Mouse (Mus musculus) lung, embryonic 14.5 days (tissue): ENCODE data around the gene Ccnk. TPM values are rescaled to one million over a fixed set of nuclear protein-coding genes. Genes with fewer than 3 reads are reported as not detected.
A peak's percentile ranks its signal among the peaks of the same experiment; 100 is the strongest.

ENCODE experiments used
- ATAC-seq: fragments of 200-750 bp; cut with Nextera tagmentation; 2 replicates; pipeline ENCODE4 v1.8.0; 2017; ENCODE audit warnings: mild to moderate bottlenecking, moderate TSS enrichment, moderate library complexity; ENCODE audit not compliant: insufficient read depth
- DNase-seq: peaks from one replicate; pipeline ENCODE4 v3.0.0-alpha.2; 2015
- H3K27ac ChIP-seq: fragments of 300-500 bp; sonication (generic); 2 replicates; pipeline ENCODE4 v1.5.1; 2014; ENCODE audit warnings: low read depth, mild to moderate bottlenecking, moderate library complexity
- H3K27me3 ChIP-seq: fragments of 300-500 bp; sonication (generic); 2 replicates; pipeline ENCODE4 v1.6.1; 2014; ENCODE audit warnings: low read length, control low read depth; ENCODE audit not compliant: insufficient read depth
- H3K36me3 ChIP-seq: fragments of 300-500 bp; sonication (generic); 2 replicates; pipeline ENCODE4 v1.6.1; 2014; ENCODE audit warnings: control low read depth; ENCODE audit not compliant: insufficient read depth
- H3K4me1 ChIP-seq: fragments of 300-500 bp; sonication (generic); 2 replicates; pipeline ENCODE4 v1.6.1; 2014; ENCODE audit warnings: antibody characterized with exemption, control low read depth; ENCODE audit not compliant: insufficient read depth
- H3K4me2 ChIP-seq: fragments of 300-500 bp; sonication (generic); 2 replicates; pipeline ENCODE4 v1.6.1; 2014; ENCODE audit warnings: mild to moderate bottlenecking
- H3K4me3 ChIP-seq: fragments of 300-500 bp; sonication (generic); 2 replicates; pipeline ENCODE4 v1.5.1; 2014; ENCODE audit warnings: low read depth, low read length
- H3K9ac ChIP-seq: fragments of 300-500 bp; sonication (generic); 2 replicates; pipeline ENCODE4 v1.6.1; 2014
- H3K9me3 ChIP-seq: fragments of 300-500 bp; sonication (generic); 2 replicates; pipeline ENCODE4 v1.6.1; 2016; ENCODE audit warnings: low read depth, low read length, control low read depth
- CTCF ChIP-seq: IDR thresholded peaks from 2 replicates; pipeline ENCODE4 v1.5.1; 2016; ENCODE audit warnings: antibody characterized with exemption, low read depth
- WGBS: fragments of 180-500 bp; shearing (Covaris S2); extraction: QIAGEN DNeasy Blood & Tissue Kit; methylation state at CpG from one replicate; pipeline ENCODE4 v1.1.7; 2014; 5-methylcytosine and 5-hydroxymethylcytosine counted together
- polyA plus RNA-seq: library from polyadenylated mRNA; unstranded; fragments of >200 nt; fragmentation: Nextera tagmentation; extraction: Ambion mirVana; gene quantifications from 2 replicates; pipeline ENCODE4 v1.2.1, GENCODE M21; 2014

Ccnk gene
- polyA plus RNA-seq, 1 experiment from 2014 or later, result 5.3 TPM

DNA sequence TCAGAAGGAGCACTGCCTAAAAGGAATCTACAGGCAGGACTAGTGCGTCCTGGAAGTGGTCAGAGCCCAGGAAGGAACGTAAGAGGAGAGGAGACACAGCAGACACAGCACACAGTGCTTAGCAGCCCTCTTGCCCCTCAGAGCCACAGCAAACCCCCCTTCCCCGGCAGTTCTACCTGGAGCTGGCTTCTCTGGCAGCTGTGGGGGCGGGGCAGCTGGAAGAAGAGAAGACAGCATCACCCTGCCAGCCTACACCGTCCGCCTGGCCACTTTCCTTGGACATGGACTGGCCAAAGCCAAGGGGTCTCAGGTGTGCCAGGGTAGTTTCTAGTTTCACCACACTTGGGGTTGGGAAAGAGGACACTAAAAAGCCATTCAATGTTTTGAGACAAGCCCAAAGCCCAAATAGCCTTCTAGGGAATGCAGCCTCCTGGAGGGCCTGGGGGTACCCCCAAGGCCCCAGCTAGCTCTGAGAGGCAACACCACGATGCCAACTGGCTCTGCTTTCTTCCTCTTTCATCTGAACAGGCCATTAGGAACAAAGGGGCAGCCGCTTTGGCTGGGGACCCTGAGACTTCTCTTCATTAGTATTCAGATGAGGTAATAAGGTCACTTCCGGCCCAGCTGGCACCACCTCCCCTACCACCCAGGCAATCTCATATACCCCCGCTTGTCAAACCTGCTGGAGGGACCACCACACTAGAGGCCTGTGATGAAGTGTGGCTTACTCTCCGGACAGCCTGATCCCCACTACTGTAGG, 37.4 kb downstream of the Ccnk start:
- Histone ChIP-seq H3K27ac (no peak overlapping the region), H3K9ac (no peak overlapping the region), H3K36me3 (no peaks in the 10 kb centered on the region), H3K4me2 (no peak overlapping the region), H3K4me3 (no peak overlapping the region), H3K27me3 (no peaks in the 10 kb centered on the region), H3K9me3 (no peaks in the 10 kb centered on the region), H3K4me1 (peaks cover 11% of the 10 kb centered on the region)
- no peak for ATAC-seq
- WGBS, result 76% methylated on average over 11 of the region's 11 CpGs
- DNase-seq, result no peak
- no peak for TF ChIP-seq CTCF

DNA sequence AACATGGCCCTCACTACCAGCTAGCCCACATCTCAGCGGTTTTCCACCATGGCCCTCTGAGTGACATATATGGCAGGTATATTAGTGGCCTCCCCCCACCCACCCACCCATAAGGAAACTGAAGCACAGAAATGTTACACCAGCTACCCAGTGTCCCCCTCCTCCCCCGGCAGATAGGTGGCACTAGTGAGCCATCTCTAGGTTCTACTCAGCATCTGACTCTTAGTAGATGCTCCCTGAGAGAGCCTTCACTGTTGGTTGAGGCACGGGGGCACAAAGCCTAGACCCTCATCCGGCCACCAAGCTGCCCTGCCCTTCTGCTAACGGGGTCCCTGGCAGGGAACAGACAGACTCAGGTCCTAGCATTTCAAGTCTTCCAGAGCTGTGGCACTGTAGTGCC, 38.2 kb downstream of the Ccnk start:
- no peaks in the 10 kb centered on the region for H3K27me3 ChIP-seq
- peak; percentile 66 for TF ChIP-seq CTCF
- ATAC-seq, result no peak
- peak; percentile 65 for DNase-seq
- no peak overlapping the region for H3K4me3 ChIP-seq
- no peaks in the 10 kb centered on the region for H3K9me3 ChIP-seq
- peaks cover 11% of the 10 kb centered on the region for H3K4me1 ChIP-seq
- WGBS, result 55% methylated on average over 5 of the region's 5 CpGs
- H3K4me2 ChIP-seq, result no peak overlapping the region
- no peaks in the 10 kb centered on the region for H3K36me3 ChIP-seq
- no peak overlapping the region for H3K27ac ChIP-seq
- H3K9ac ChIP-seq, result no peak overlapping the region

DNA sequence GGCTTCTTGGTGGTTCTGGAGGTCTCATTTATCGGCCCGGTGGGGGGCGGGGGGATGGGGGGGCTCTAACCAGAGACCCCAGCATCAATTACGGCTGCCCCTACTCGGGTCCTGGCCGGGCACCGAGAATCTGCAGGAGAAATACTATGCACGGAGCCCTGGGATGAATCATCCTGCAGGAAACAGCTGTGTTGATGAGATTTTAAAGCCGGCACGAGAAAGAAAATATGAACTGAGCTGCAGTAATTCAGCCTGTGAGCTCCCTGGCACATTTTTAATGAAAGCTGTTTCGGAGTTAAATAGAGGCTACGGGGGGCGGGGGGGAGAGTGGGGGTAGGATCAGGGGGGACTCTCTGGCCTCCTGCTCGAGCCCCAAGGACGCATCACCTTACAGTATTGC, 39.8 kb downstream of the Ccnk start:
- Histone ChIP-seq H3K27me3 (no peaks in the 10 kb centered on the region), H3K9me3 (no peaks in the 10 kb centered on the region), H3K27ac (peak overlapping the region; percentile 72; the same call in 1 of the 2 replicates), H3K36me3 (no peaks in the 10 kb centered on the region), H3K4me2 (no peak overlapping the region), H3K4me1 (peaks cover 5% of the 10 kb centered on the region; the same call in 1 of the 2 replicates), H3K4me3 (no peak overlapping the region), H3K9ac (no peak overlapping the region; the same call in 1 of the 2 replicates)
- 47% methylated on average over 15 of the region's 15 CpGs for WGBS
- no peak for ATAC-seq
- DNase-seq, result peak; percentile 67
- no peak for TF ChIP-seq CTCF

DNA sequence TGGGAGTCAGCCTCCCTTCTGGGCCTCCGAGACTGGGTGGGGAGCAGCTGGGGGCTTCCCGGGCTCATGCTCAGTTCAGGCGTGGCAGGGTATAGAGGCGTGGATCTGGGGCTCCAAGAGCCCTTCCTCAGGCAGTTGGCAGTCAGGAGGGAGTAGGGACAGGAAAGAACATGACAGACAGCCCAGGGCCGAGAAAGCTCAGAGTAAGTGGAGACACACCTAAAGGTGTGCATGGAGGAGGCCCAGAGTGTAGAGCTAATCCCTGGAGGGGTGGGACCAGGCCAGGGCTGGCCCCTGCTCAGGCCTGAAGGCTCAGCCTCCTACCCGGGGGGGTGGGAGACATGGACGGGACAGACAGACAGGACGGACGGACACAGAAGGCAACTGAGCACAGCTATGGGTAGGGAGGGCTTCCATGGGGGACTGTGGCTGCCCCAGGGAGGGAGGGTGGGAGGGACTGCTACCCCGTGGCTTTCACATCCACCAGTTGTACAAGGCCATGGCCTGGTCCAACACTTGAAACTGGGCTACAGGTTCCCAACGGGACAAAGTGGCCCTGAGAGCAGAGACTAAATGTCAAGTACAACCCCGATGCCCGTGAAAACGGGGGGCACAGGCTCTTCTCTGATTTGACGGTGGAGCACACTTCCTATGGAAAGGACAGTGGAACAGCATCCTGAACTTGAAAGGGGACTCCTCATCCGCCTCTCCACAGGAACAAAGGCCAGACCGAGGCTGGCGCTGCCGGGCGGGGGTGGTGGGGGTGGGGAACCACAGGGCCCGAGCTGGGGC, 40.6 kb downstream of the Ccnk start:
- no peak overlapping the region; the same call in 1 of the 2 replicates for H3K9ac ChIP-seq
- WGBS, result 66% methylated on average over 21 of the region's 21 CpGs
- H3K36me3 ChIP-seq, result no peaks in the 10 kb centered on the region
- H3K27ac ChIP-seq, result peak overlapping the region; percentile 72; the same call in 1 of the 2 replicates
- H3K4me2 ChIP-seq, result no peak overlapping the region
- H3K4me3 ChIP-seq, result no peak overlapping the region
- no peaks in the 10 kb centered on the region for H3K27me3 ChIP-seq
- no peak for ATAC-seq
- no peaks in the 10 kb centered on the region for H3K9me3 ChIP-seq
- DNase-seq, result no peak
- H3K4me1 ChIP-seq, result peaks cover 5% of the 10 kb centered on the region; the same call in 1 of the 2 replicates
- TF ChIP-seq CTCF, result no peak

DNA sequence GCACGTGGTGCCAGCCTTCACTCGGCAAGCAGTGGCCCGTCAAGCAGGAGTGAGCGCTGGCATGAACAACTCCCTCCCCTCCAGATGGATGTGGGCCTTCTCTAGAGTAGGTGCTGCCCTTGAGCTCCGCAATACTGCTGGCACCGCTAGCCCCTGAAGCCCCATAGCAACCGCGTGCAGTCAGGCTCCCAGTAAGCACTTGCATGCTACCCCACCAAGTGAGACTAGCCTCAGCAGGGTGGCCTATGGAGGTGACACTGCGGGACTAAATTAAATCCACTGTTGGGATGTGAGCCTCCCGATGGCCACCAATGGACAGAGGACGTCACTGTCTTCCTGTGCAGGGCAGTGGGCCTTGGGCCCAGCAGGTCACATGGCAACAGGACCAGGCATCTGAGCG, 41.2 kb downstream of the Ccnk start:
- ATAC-seq (no peak), DNase-seq (no peak)
- Histone ChIP-seq H3K4me1 (peaks cover 7% of the 10 kb centered on the region), H3K4me2 (no peak overlapping the region), H3K36me3 (no peaks in the 10 kb centered on the region), H3K9me3 (no peaks in the 10 kb centered on the region), H3K27ac (no peak overlapping the region), H3K9ac (no peak overlapping the region), H3K27me3 (no peaks in the 10 kb centered on the region), H3K4me3 (no peak overlapping the region)
- TF ChIP-seq CTCF, result no peak
- WGBS, result 72% methylated on average over 12 of the region's 12 CpGs

DNA sequence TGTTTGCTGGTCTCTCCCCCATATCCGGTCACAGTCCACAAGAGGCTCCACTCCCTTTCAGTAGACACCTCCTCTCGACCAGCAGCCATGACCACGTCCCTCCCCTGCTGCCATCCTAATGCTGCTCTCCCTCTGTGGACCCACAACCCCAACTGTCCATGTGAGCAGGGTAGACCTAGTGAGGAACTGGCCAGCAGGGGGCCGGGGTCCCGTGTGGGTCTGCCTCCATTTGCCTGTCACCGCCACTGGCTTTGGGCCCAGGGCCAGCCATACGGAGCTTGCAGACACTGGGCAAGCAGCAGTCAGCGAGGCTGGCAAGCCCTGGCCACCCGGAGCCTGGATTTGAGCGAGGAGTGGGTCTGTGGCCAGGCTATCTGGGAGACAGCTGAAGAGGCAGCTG, 41.8 kb downstream of the Ccnk start:
- peaks cover 12% of the 10 kb centered on the region for H3K4me1 ChIP-seq
- H3K27ac ChIP-seq, result no peak overlapping the region
- 41% methylated on average over 10 of the region's 10 CpGs for WGBS
- no peaks in the 10 kb centered on the region for H3K27me3 ChIP-seq
- H3K36me3 ChIP-seq, result no peaks in the 10 kb centered on the region
- ATAC-seq, result peak; percentile 23; the same call in 1 of the 2 replicates
- peak; percentile 77 for DNase-seq
- no peak overlapping the region for H3K9ac ChIP-seq
- no peaks in the 10 kb centered on the region for H3K9me3 ChIP-seq
- H3K4me2 ChIP-seq, result no peak overlapping the region
- TF ChIP-seq CTCF, result peak; percentile 76
- no peak overlapping the region for H3K4me3 ChIP-seq

DNA sequence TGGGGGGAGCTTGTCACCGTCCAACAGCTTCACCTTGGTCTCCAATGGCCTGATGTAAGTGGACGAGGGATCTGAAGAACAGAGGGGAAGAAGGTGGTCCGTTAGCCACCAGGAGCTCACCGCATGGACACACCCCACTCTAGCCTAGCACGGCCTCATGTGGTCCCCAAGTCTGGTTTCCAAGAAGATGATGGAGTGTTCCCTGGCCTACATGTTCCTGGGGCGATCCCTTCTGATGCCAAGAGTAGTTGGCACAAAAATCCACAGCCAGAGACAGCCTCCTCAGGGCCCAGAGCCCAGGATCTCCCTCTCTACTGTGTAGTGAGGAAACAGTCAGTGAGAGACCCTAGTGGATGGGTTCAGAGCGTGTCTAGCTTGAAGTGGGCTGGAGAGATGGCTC, 42.3 kb downstream of the Ccnk start:
- no peak overlapping the region for H3K27ac ChIP-seq
- no peaks in the 10 kb centered on the region for H3K9me3 ChIP-seq
- H3K36me3 ChIP-seq, result no peaks in the 10 kb centered on the region
- 87% methylated on average over 7 of the region's 7 CpGs for WGBS
- TF ChIP-seq CTCF, result no peak
- no peaks in the 10 kb centered on the region for H3K27me3 ChIP-seq
- H3K4me1 ChIP-seq, result peaks cover 12% of the 10 kb centered on the region
- no peak overlapping the region for H3K4me2 ChIP-seq
- no peak overlapping the region for H3K4me3 ChIP-seq
- H3K9ac ChIP-seq, result no peak overlapping the region
- ATAC-seq, result no peak
- DNase-seq, result no peak
